Mouse (Mus musculus): ENCODE data around the gene Tbl1x.

The Tbl1x gene

GRCm38 (mm10) chrX:77545362-77546078, 34.7 kb downstream of the Tbl1x start:
- DNase-seq, result no peak

- no peak for DNase-seq
These were observed 35.6 kb downstream of the Tbl1x start for GRCm38 (mm10) chrX:77546448-77546847.

- no peak for DNase-seq
These were observed 38.1 kb downstream of the Tbl1x start for GRCm38 (mm10) chrX:77548951-77549350.

- no peak for DNase-seq
These were observed 39.6 kb downstream of the Tbl1x start for GRCm38 (mm10) chrX:77550388-77550787.

GRCm38 (mm10) chrX:77551306-77551705, 40.5 kb downstream of the Tbl1x start:
- no peak for DNase-seq

GRCm38 (mm10) chrX:77552088-77552487, 41.3 kb downstream of the Tbl1x start:
- no peak for DNase-seq

GRCm38 (mm10) chrX:77555985-77556384, 45.2 kb downstream of the Tbl1x start:
- no peak for DNase-seq

GRCm38 (mm10) chrX:77559199-77559881, 48.5 kb downstream of the Tbl1x start:
- DNase-seq, result peak; percentile 82

- no peak for DNase-seq
These were observed 52.8 kb downstream of the Tbl1x start for GRCm38 (mm10) chrX:77563616-77564015.

- no peak for DNase-seq
These were observed 55.9 kb downstream of the Tbl1x start for GRCm38 (mm10) chrX:77566739-77567138.

- DNase-seq, result no peak
These were observed 57.2 kb downstream of the Tbl1x start for GRCm38 (mm10) chrX:77568013-77568412.

- DNase-seq, result no peak
These were observed 62.9 kb downstream of the Tbl1x start for GRCm38 (mm10) chrX:77573743-77574142.

- no peak for DNase-seq
These were observed 66.3 kb downstream of the Tbl1x start for GRCm38 (mm10) chrX:77577108-77577507.

- no peak for DNase-seq
These were observed 67.4 kb downstream of the Tbl1x start for GRCm38 (mm10) chrX:77578172-77578571.

- DNase-seq, result no peak
These were observed 69.2 kb downstream of the Tbl1x start for GRCm38 (mm10) chrX:77579964-77580363.

- no peak for DNase-seq
These were observed 75.2 kb downstream of the Tbl1x start for GRCm38 (mm10) chrX:77585974-77586373.

- no peak for DNase-seq
These were observed 83.9 kb downstream of the Tbl1x start for GRCm38 (mm10) chrX:77594670-77595224.

GRCm38 (mm10) chrX:77597674-77598073, 86.9 kb downstream of the Tbl1x start:
- DNase-seq, result peak; percentile 28

- DNase-seq, result peak; percentile 33
These were observed 87.9 kb downstream of the Tbl1x start for GRCm38 (mm10) chrX:77598736-77599135.

- DNase-seq, result no peak
These were observed 92.9 kb downstream of the Tbl1x start for GRCm38 (mm10) chrX:77603496-77604258.

- DNase-seq, result no peak
These were observed 96.7 kb downstream of the Tbl1x start for GRCm38 (mm10) chrX:77607488-77607887.

- no peak for DNase-seq
These were observed 98.3 kb downstream of the Tbl1x start for GRCm38 (mm10) chrX:77608947-77609703.

GRCm38 (mm10) chrX:77611938-77612337, 101.1 kb downstream of the Tbl1x start:
- DNase-seq, result no peak
